Mouse (Mus musculus) cerebellum, adult 2 months (tissue): ENCODE measurements around the gene Cd6. TPM values are rescaled to one million over a fixed set of nuclear protein-coding genes. Genes with fewer than 3 reads are reported as not detected.

ENCODE experiments used
- DNase-seq, 2 experiments: peaks; one replicate each; pipeline ENCODE4 v3.0.0; 2021
- H3K27ac ChIP-seq: fragments of 200-500 bp; 2 replicates; pipeline ENCODE4 v1.5.1; 2012; ENCODE audit warnings: low read length, control low read depth, inconsistent platforms; ENCODE audit not compliant: insufficient read depth
- H3K27me3 ChIP-seq: fragments of 200-500 bp; 2 replicates; pipeline ENCODE4 v1.6.1; 2012; ENCODE audit warnings: inconsistent platforms, mild to moderate bottlenecking, low read length, moderate library complexity; ENCODE audit not compliant: control insufficient read depth, insufficient read depth
- H3K4me1 ChIP-seq: fragments of 200-500 bp; 2 replicates; pipeline ENCODE4 v1.6.1; 2011; ENCODE audit warnings: low read length; ENCODE audit not compliant: control insufficient read depth, insufficient read depth
- H3K4me3 ChIP-seq: fragments of 200-500 bp; replicated peaks from 2 replicates; pipeline ENCODE3; 2011; ENCODE audit warnings: mild to moderate bottlenecking, low read depth, low read length, control low read depth; ENCODE audit not compliant: insufficient read depth
- CTCF ChIP-seq: fragments of 200-500 bp; IDR thresholded peaks from 2 replicates; pipeline ENCODE4 v1.5.1; 2011; ENCODE audit warnings: low read depth, mild to moderate bottlenecking, control low read depth, low read length, moderate library complexity, borderline replicate concordance; ENCODE audit not compliant: insufficient read depth
- POLR2A ChIP-seq: fragments of 200-500 bp; IDR thresholded peaks from 2 replicates; pipeline ENCODE4 v1.6.1; 2011; ENCODE audit warnings: low read length, control low read depth, borderline replicate concordance; ENCODE audit not compliant: insufficient read depth
- WGBS: fragments of 180-500 bp; shearing (Covaris S2); methylation state at CpG from one replicate; pipeline ENCODE4 v1.1.7; 2018; 5-methylcytosine and 5-hydroxymethylcytosine counted together
- polyA plus RNA-seq: library from polyadenylated mRNA; depleted of rRNA; stranded (reverse); fragments of >200 nt; gene quantifications from 2 replicates; pipeline ENCODE4 v1.2.3, GENCODE M21; 2012; rRNA removed

Gene Cd6
- polyA plus RNA-seq, 1 experiment = 0.10 TPM

- Histone ChIP-seq H3K27me3 (no peaks in the 10 kb centered on the region), H3K4me3 (no peak overlapping the region), H3K4me1 (peaks cover 2% of the 10 kb centered on the region; the same call in 1 of the 2 replicates), H3K27ac (no peak overlapping the region)
- no peak for TF ChIP-seq POLR2A
- TF ChIP-seq CTCF = no peak
- no peak for DNase-seq
- 88% methylated on average over 6 of the region's 6 CpGs for WGBS
Measured at GRCm38 (mm10) chr19:10742145-10742544, 87.7 kb downstream of the Cd6 start.

- no peak for TF ChIP-seq POLR2A
- TF ChIP-seq CTCF = no peak
- Histone ChIP-seq H3K27me3 (no peaks in the 10 kb centered on the region), H3K27ac (no peak overlapping the region), H3K4me1 (peaks cover 2% of the 10 kb centered on the region; the same call in 1 of the 2 replicates), H3K4me3 (no peak overlapping the region)
- no peak for DNase-seq
- 64% methylated on average over 11 of the region's 11 CpGs for WGBS
Measured at GRCm38 (mm10) chr19:10740641-10741440, 89.0 kb downstream of the Cd6 start.

- H3K4me3 ChIP-seq = no peak overlapping the region
- no peak for DNase-seq
- H3K27me3 ChIP-seq = no peaks in the 10 kb centered on the region
- 93% methylated on average over 4 of the region's 4 CpGs for WGBS
- peaks cover 2% of the 10 kb centered on the region; the same call in 1 of the 2 replicates for H3K4me1 ChIP-seq
- H3K27ac ChIP-seq = no peak overlapping the region
- TF ChIP-seq CTCF (no peak), POLR2A (no peak)
Measured at GRCm38 (mm10) chr19:10739916-10740315, 89.9 kb downstream of the Cd6 start.

Other genes starting within 250 kb of the Cd6 start
- gene Ddb1, start 224.7 kb downstream of the Cd6 start, polyA plus RNA-seq = 148 and 150 TPM in 2 replicates
- gene Tkfc, start 224.4 kb downstream of the Cd6 start, polyA plus RNA-seq = 12.2 and 14.4 TPM in 2 replicates
- 0.20 and 0.21 TPM in 2 replicates for gene Vwce, start 195.8 kb downstream of the Cd6 start, polyA plus RNA-seq
- gene Pga5, start 152.0 kb downstream of the Cd6 start, polyA plus RNA-seq = not detected in 2 replicates
- 30.6 and 31.4 TPM in 2 replicates for gene Vps37c, start 141.3 kb downstream of the Cd6 start, polyA plus RNA-seq
- gene Cd5, start 91.1 kb downstream of the Cd6 start, polyA plus RNA-seq = 0.43 and 0.54 TPM in 2 replicates
- gene Slc15a3, start 9.7 kb upstream of the Cd6 start, polyA plus RNA-seq = 0.51 and 0.62 TPM in 2 replicates
- gene Tmem132a, start 39.9 kb upstream of the Cd6 start, polyA plus RNA-seq = 350 and 389 TPM in 2 replicates
- gene Tmem109, start 51.9 kb upstream of the Cd6 start, polyA plus RNA-seq = 109 and 115 TPM in 2 replicates
- 278 and 288 TPM in 2 replicates for gene Prpf19, start 65.2 kb upstream of the Cd6 start, polyA plus RNA-seq
- 0.05 TPM in 1 of 2 replicates, not detected in the other for gene Zp1, start 90.6 kb upstream of the Cd6 start, polyA plus RNA-seq
- 0.06 and 0.10 TPM in 2 replicates for gene Ptgdr2, start 107.1 kb upstream of the Cd6 start, polyA plus RNA-seq
- 4.9 and 5.3 TPM in 2 replicates for gene Ccdc86, start 119.2 kb upstream of the Cd6 start, polyA plus RNA-seq
- not detected in 2 replicates for gene Ms4a10, start 144.6 kb upstream of the Cd6 start, polyA plus RNA-seq
- 0.05 and 0.08 TPM in 2 replicates for gene Ms4a15, start 163.2 kb upstream of the Cd6 start, polyA plus RNA-seq
- gene Ms4a18, start 188.0 kb upstream of the Cd6 start, polyA plus RNA-seq = not detected in 2 replicates